Mouse (Mus musculus) hindbrain, embryonic 14.5 days (tissue): ENCODE measurements around the gene Gm48551. TPM values are rescaled to one million over a fixed set of nuclear protein-coding genes. Genes with fewer than 3 reads are reported as not detected.

Source experiments
- ATAC-seq: fragments of 200-750 bp; cut with Nextera tagmentation; 2 replicates; pipeline ENCODE4 v1.8.0; 2017; ENCODE audit warnings: moderate number of reproducible peaks, mild to moderate bottlenecking, moderate TSS enrichment, moderate library complexity; ENCODE audit not compliant: low FRiP score
- DNase-seq: peaks from one replicate; pipeline ENCODE4 v3.0.0-alpha.2; 2015; ENCODE audit warnings: low spot score
- H3K27ac ChIP-seq: fragments of 300-500 bp; sonication (generic); 2 replicates; pipeline ENCODE4 v1.5.1; 2014; ENCODE audit warnings: mild to moderate bottlenecking, moderate library complexity
- H3K27me3 ChIP-seq: fragments of 300-500 bp; sonication (generic); 2 replicates; pipeline ENCODE4 v1.6.1; 2014; ENCODE audit warnings: mild to moderate bottlenecking, low read length, mixed read lengths; ENCODE audit not compliant: control insufficient read depth, insufficient read depth
- H3K36me3 ChIP-seq: fragments of 300-500 bp; sonication (generic); replicated peaks from 2 replicates; pipeline ENCODE4 v1.6.1; 2014; ENCODE audit not compliant: control insufficient read depth, insufficient read depth
- H3K4me1 ChIP-seq: fragments of 300-500 bp; sonication (generic); replicated peaks from 2 replicates; pipeline ENCODE4 v1.6.1; 2014; ENCODE audit warnings: antibody characterized with exemption, low read length, mixed read lengths; ENCODE audit not compliant: control insufficient read depth, insufficient read depth
- H3K4me2 ChIP-seq: fragments of 300-500 bp; sonication (generic); replicated peaks from 2 replicates; pipeline ENCODE4 v1.6.1; 2014; ENCODE audit warnings: mild to moderate bottlenecking, moderate library complexity
- H3K4me3 ChIP-seq: fragments of 300-500 bp; sonication (generic); replicated peaks from 2 replicates; pipeline ENCODE4 v1.5.1; 2014; ENCODE audit warnings: mild to moderate bottlenecking, low read length
- H3K9ac ChIP-seq: fragments of 300-500 bp; sonication (generic); 2 replicates; pipeline ENCODE4 v1.6.1; 2014
- H3K9me3 ChIP-seq: fragments of 300-500 bp; sonication (generic); 2 replicates; pipeline ENCODE4 v1.6.1; 2016; ENCODE audit warnings: low read length; ENCODE audit not compliant: control insufficient read depth
- WGBS: fragments of 180-500 bp; shearing (Covaris S2); extraction: QIAGEN DNeasy Blood & Tissue Kit; methylation state at CpG from one replicate; pipeline ENCODE4 v1.1.7; 2014; 5-methylcytosine and 5-hydroxymethylcytosine counted together
- polyA plus RNA-seq: library from polyadenylated mRNA; unstranded; fragments of >200 nt; fragmentation: Nextera tagmentation; extraction: Ambion mirVana; gene quantifications from 2 replicates; pipeline ENCODE4 v1.2.1, GENCODE M21; 2014

Gm48551 gene
- polyA plus RNA-seq, 1 experiment from 2014 or later, result 5.7 TPM

- Histone ChIP-seq H3K27ac (no peak overlapping the region), H3K9ac (no peak overlapping the region), H3K4me2 (peak overlapping the region; percentile 97), H3K9me3 (no peaks in the 10 kb centered on the region), H3K4me1 (peaks cover 18% of the 10 kb centered on the region), H3K36me3 (0 out of 2 replicates have a peak, but pooled peaks cover 4% of the 10 kb centered on the region), H3K4me3 (no peak overlapping the region; the same call in 1 of the 2 replicates), H3K27me3 (no peaks in the 10 kb centered on the region)
- no peak for ATAC-seq
- no peak for DNase-seq
- WGBS, result 59% methylated on average over 12 of the region's 12 CpGs
These were observed 27.8 kb upstream of the Gm48551 start for GRCm38 (mm10) chr10:81356352-81356990.

DNA sequence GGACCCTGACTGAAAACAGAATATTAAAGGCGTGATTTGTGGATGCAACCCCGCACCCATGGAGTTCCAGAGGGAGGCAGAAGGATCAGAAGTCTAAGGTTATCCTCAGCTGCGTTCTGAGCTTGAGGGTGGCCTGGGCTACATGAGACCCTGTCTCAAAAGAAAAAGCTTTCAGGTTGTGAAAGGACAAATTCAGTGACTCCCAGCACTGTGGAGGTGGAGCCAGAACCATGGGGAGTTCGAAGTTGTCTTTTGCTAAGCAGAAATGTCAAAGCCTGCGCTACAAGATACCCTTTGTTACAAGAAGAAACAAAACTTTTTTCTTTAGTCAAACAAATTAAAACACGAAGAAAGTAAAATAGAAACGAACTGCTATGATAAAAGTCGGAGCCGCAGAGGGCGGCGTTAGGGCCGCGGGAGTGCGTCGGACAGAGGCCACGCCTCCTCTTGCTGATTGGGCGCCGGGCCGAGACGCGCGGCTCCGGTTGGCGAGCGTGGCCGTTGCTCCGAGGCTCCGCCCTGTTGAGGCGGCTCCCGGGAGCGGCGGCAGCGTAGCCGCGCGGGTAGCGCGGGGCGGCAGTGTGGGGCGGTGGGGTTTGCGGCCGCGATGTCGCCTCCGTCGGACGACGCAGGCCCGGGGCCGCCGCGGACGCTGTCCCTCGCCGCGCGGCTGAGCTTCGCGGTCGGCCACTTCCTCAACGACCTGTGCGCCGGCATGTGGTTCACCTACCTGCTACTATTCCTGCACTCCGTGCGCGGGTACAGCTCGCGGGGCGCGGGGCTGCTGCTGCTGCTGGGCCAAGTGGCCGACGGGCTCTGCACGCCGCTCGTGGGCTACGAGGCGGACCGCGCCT lies 27.0 kb upstream of the Gm48551 start, which contains the start of gene Mfsd12:
Gene Mfsd12 (plus strand): TSS at position 501 of the 854 bp plus-strand sequence.
- Histone ChIP-seq H3K4me2 (peak within 1 kb of the TSS; percentile 97), H3K27ac (no peak within 1 kb of the TSS; the same call in 1 of the 2 replicates), H3K27me3 (no peaks in the 10 kb centered on the region), H3K9me3 (no peaks in the 10 kb centered on the region), H3K4me3 (peak within 1 kb of the TSS; percentile 81), H3K9ac (peak within 1 kb of the TSS; percentile 86), H3K4me1 (peaks cover 18% of the 10 kb centered on the region), H3K36me3 (0 out of 2 replicates have a peak, but pooled peaks cover 4% of the 10 kb centered on the region)
- WGBS, result 2% methylated on average over 65 of the region's 79 CpGs
- ATAC-seq (peak; percentile 92), DNase-seq (peak; percentile 92)

GRCm38 (mm10) chr10:81358209-81358608 lies 26.1 kb upstream of the Gm48551 start:
- Histone ChIP-seq H3K27me3 (0 out of 2 replicates have a peak, but pooled peaks cover 6% of the 10 kb centered on the region), H3K9me3 (no peaks in the 10 kb centered on the region), H3K9ac (peak overlapping the region; percentile 86), H3K4me3 (peak overlapping the region; percentile 81), H3K4me1 (peaks cover 20% of the 10 kb centered on the region), H3K36me3 (0 out of 2 replicates have a peak, but pooled peaks cover 4% of the 10 kb centered on the region), H3K27ac (no peak overlapping the region), H3K4me2 (peak overlapping the region; percentile 97)
- ATAC-seq, result no peak
- WGBS, result 22% methylated on average over 4 of the region's 4 CpGs
- DNase-seq, result no peak

- DNase-seq (no peak), ATAC-seq (no peak)
- Histone ChIP-seq H3K27ac (no peak overlapping the region), H3K27me3 (peaks cover 12% of the 10 kb centered on the region), H3K4me3 (peak overlapping the region; percentile 81; the same call in 1 of the 2 replicates), H3K36me3 (0 out of 2 replicates have a peak, but pooled peaks cover 4% of the 10 kb centered on the region), H3K4me1 (peaks cover 26% of the 10 kb centered on the region), H3K9ac (peak overlapping the region; percentile 86), H3K9me3 (no peaks in the 10 kb centered on the region), H3K4me2 (peak overlapping the region; percentile 97)
- WGBS, result 58% methylated on average over 1 of the region's 1 CpGs
These were observed 25.4 kb upstream of the Gm48551 start for GRCm38 (mm10) chr10:81358841-81359240.

- no peak overlapping the region for H3K27ac ChIP-seq
- no peaks in the 10 kb centered on the region for H3K9me3 ChIP-seq
- no peak overlapping the region for H3K4me3 ChIP-seq
- peaks cover 21% of the 10 kb centered on the region for H3K27me3 ChIP-seq
- WGBS, result 69% methylated on average over 8 of the region's 8 CpGs
- 0 out of 2 replicates have a peak, but pooled peaks cover 4% of the 10 kb centered on the region for H3K36me3 ChIP-seq
- ATAC-seq (no peak), DNase-seq (no peak)
- H3K9ac ChIP-seq, result no peak overlapping the region
- H3K4me1 ChIP-seq, result peaks cover 36% of the 10 kb centered on the region
- H3K4me2 ChIP-seq, result no peak overlapping the region
These were observed 23.5 kb upstream of the Gm48551 start for GRCm38 (mm10) chr10:81360721-81361120.

DNA sequence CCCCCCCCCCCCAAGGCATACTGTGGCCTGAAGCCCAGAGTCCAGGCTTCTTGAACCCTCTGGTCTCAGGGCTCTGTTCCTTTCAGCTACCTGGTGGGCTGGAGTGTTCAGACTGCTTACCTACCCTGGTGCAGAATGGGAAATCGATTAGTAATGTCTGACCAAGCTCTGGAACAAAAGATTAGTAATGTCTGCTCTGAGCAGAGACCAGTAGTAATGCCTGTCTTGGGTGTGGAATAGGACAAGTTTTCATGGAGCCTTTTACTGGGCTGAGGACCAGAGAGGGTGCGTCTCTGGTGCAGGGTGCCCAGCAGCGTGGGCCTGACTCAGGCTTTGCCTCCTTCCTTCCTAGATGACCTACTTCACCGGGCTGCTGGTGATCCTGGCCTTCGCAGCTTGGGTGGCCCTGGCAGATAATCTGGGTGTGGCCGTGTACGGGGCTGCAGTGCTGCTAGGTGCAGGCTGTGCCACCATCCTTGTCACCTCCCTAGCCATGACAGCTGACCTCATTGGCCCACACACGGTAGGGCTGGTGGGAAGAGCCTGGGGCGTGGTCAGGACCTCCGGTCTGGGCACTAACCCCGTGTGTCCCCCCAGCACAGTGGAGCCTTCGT lies 21.8 kb upstream of the Gm48551 start:
- WGBS, result 81% methylated on average over 12 of the region's 12 CpGs

GRCm38 (mm10) chr10:81363436-81364346 lies 20.6 kb upstream of the Gm48551 start:
- WGBS, result 15% methylated on average over 48 of the region's 54 CpGs
- ATAC-seq, result no peak; the same call in 1 of the 2 replicates
- H3K36me3 ChIP-seq, result peaks cover 33% of the 10 kb centered on the region

More for the DNA sequence above, 21.8 kb upstream of the Gm48551 start:
- Histone ChIP-seq H3K9ac (no peak overlapping the region), H3K27me3 (peaks cover 21% of the 10 kb centered on the region), H3K27ac (no peak overlapping the region), H3K4me2 (no peak overlapping the region), H3K36me3 (peaks cover 20% of the 10 kb centered on the region), H3K4me1 (peaks cover 32% of the 10 kb centered on the region), H3K4me3 (no peak overlapping the region), H3K9me3 (no peaks in the 10 kb centered on the region)
- ATAC-seq, result no peak
- no peak for DNase-seq

GRCm38 (mm10) chr10:81364666-81365065 lies 19.6 kb upstream of the Gm48551 start:
- H3K36me3 ChIP-seq, result peaks cover 43% of the 10 kb centered on the region
- H3K4me3 ChIP-seq, result peak overlapping the region; percentile 19
- peaks cover 18% of the 10 kb centered on the region for H3K4me1 ChIP-seq
- DNase-seq (no peak), ATAC-seq (no peak)
- no peak overlapping the region for H3K27ac ChIP-seq
- no peaks in the 10 kb centered on the region for H3K9me3 ChIP-seq
- peak overlapping the region; percentile 40 for H3K9ac ChIP-seq
- peak overlapping the region; percentile 45 for H3K4me2 ChIP-seq
- 10% methylated on average over 28 of the region's 28 CpGs for WGBS
- H3K27me3 ChIP-seq, result peaks cover 21% of the 10 kb centered on the region

More at GRCm38 (mm10) chr10:81363436-81364346, 20.6 kb upstream of the Gm48551 start:
- H3K9me3 ChIP-seq, result no peaks in the 10 kb centered on the region
- peaks cover 21% of the 10 kb centered on the region for H3K27me3 ChIP-seq
- peak overlapping the region; percentile 40 for H3K9ac ChIP-seq
- H3K4me1 ChIP-seq, result peaks cover 20% of the 10 kb centered on the region
- no peak for DNase-seq
- no peak overlapping the region for H3K27ac ChIP-seq
- peak overlapping the region; percentile 45 for H3K4me2 ChIP-seq
- peak overlapping the region; percentile 19 for H3K4me3 ChIP-seq
